Mouse (Mus musculus): ENCODE measurements at regions not wholly inside any gene's neighbourhood (a gene's known extent, or its start where the extent isn't known, plus 50 kb on each side); places are given as distances from the start of the nearest gene placed in this dataset.

GRCm38 (mm10) chr12:70633622-70634365, 180.9 kb downstream of the Tmx1 start:
- H3K36me3 ChIP-seq (replicated peaks; ENCODE audit: control insufficient read depth, insufficient read depth, low read depth, low read length) = no peaks in the 10 kb centered on the region
- H3K9me3 ChIP-seq (replicated peaks; ENCODE audit: control insufficient read depth, low read length) = no peaks in the 10 kb centered on the region
- WGBS = 75% methylated on average over 13 of the region's 13 CpGs
- H3K27ac ChIP-seq (replicated peaks; ENCODE audit: low read depth, low read length) = no peak overlapping the region
- no peak for ATAC-seq (replicated peaks; ENCODE audit: insufficient number of reproducible peaks, low FRiP score, low TSS enrichment, low read depth)
- DNase-seq (ENCODE audit: low spot score) = no peak
- H3K4me1 ChIP-seq (ENCODE audit: control insufficient read depth, insufficient read depth, low read length) = no peaks in the 10 kb centered on the region
- H3K4me2 ChIP-seq (ENCODE audit: low read depth, low read length) = no peak overlapping the region
- H3K9ac ChIP-seq (replicated peaks; ENCODE audit: low read length) = no peak overlapping the region
- no peaks in the 10 kb centered on the region for H3K27me3 ChIP-seq (ENCODE audit: control insufficient read depth, insufficient read depth, low read length)
- no peak overlapping the region for H3K4me3 ChIP-seq (ENCODE audit: low read depth, low read length)

GRCm38 (mm10) chr12:70635997-70636396, 183.1 kb downstream of the Tmx1 start:
- H3K36me3 ChIP-seq (replicated peaks; ENCODE audit: control insufficient read depth, insufficient read depth, low read depth, low read length) = no peaks in the 10 kb centered on the region
- H3K4me2 ChIP-seq (ENCODE audit: low read depth, low read length) = no peak overlapping the region
- H3K27me3 ChIP-seq (ENCODE audit: control insufficient read depth, insufficient read depth, low read length) = no peaks in the 10 kb centered on the region
- no peak overlapping the region for H3K4me3 ChIP-seq (ENCODE audit: low read depth, low read length)
- H3K4me1 ChIP-seq (ENCODE audit: control insufficient read depth, insufficient read depth, low read length) = no peaks in the 10 kb centered on the region
- no peak for ATAC-seq (replicated peaks; ENCODE audit: insufficient number of reproducible peaks, low FRiP score, low TSS enrichment, low read depth)
- 73% methylated on average over 7 of the region's 7 CpGs for WGBS
- no peak for DNase-seq (ENCODE audit: low spot score)
- H3K27ac ChIP-seq (replicated peaks; ENCODE audit: low read depth, low read length) = no peak overlapping the region
- H3K9ac ChIP-seq (replicated peaks; ENCODE audit: low read length) = no peak overlapping the region
- no peaks in the 10 kb centered on the region for H3K9me3 ChIP-seq (replicated peaks; ENCODE audit: control insufficient read depth, low read length)

GRCm38 (mm10) chr12:70640186-70640585, 185.1 kb upstream of the Frmd6 start:
- DNase-seq (ENCODE audit: low spot score) (no peak), ATAC-seq (replicated peaks; ENCODE audit: insufficient number of reproducible peaks, low FRiP score, low TSS enrichment, low read depth) (no peak)
- Histone ChIP-seq H3K4me1 (ENCODE audit: control insufficient read depth, insufficient read depth, low read length) (no peaks in the 10 kb centered on the region), H3K9me3 (replicated peaks; ENCODE audit: control insufficient read depth, low read length) (no peaks in the 10 kb centered on the region), H3K27ac (replicated peaks; ENCODE audit: low read depth, low read length) (no peak overlapping the region), H3K36me3 (replicated peaks; ENCODE audit: control insufficient read depth, insufficient read depth, low read depth, low read length) (no peaks in the 10 kb centered on the region), H3K4me3 (ENCODE audit: low read depth, low read length) (no peak overlapping the region), H3K27me3 (ENCODE audit: control insufficient read depth, insufficient read depth, low read length) (no peaks in the 10 kb centered on the region), H3K9ac (replicated peaks; ENCODE audit: low read length) (no peak overlapping the region), H3K4me2 (ENCODE audit: low read depth, low read length) (no peak overlapping the region)
- 90% methylated on average over 2 of the region's 2 CpGs for WGBS

- 86% methylated on average over 2 of the region's 2 CpGs for WGBS
- no peak for ATAC-seq (replicated peaks; ENCODE audit: insufficient number of reproducible peaks, low FRiP score, low TSS enrichment, low read depth)
Measured at GRCm38 (mm10) chr12:70644910-70645309, 180.4 kb upstream of the Frmd6 start.

GRCm38 (mm10) chr12:70645407-70645806, 179.9 kb upstream of the Frmd6 start:
- ATAC-seq (replicated peaks; ENCODE audit: insufficient number of reproducible peaks, low FRiP score, low TSS enrichment, low read depth) (peak; percentile 52; the same call in 1 of the 2 replicates), DNase-seq (ENCODE audit: low spot score) (no peak)
- Histone ChIP-seq H3K4me3 (ENCODE audit: low read depth, low read length) (no peak overlapping the region), H3K9ac (replicated peaks; ENCODE audit: low read length) (no peak overlapping the region), H3K27me3 (ENCODE audit: control insufficient read depth, insufficient read depth, low read length) (no peaks in the 10 kb centered on the region), H3K4me2 (ENCODE audit: low read depth, low read length) (no peak overlapping the region), H3K9me3 (replicated peaks; ENCODE audit: control insufficient read depth, low read length) (no peaks in the 10 kb centered on the region), H3K4me1 (ENCODE audit: control insufficient read depth, insufficient read depth, low read length) (no peaks in the 10 kb centered on the region), H3K36me3 (replicated peaks; ENCODE audit: control insufficient read depth, insufficient read depth, low read depth, low read length) (no peaks in the 10 kb centered on the region), H3K27ac (replicated peaks; ENCODE audit: low read depth, low read length) (no peak overlapping the region)
- WGBS = 80% methylated on average over 3 of the region's 3 CpGs

More at GRCm38 (mm10) chr12:70644910-70645309, 180.4 kb upstream of the Frmd6 start:
- no peaks in the 10 kb centered on the region for H3K27me3 ChIP-seq (ENCODE audit: control insufficient read depth, insufficient read depth, low read length)
- H3K4me2 ChIP-seq (ENCODE audit: low read depth, low read length) = no peak overlapping the region
- no peak overlapping the region for H3K9ac ChIP-seq (replicated peaks; ENCODE audit: low read length)
- H3K27ac ChIP-seq (replicated peaks; ENCODE audit: low read depth, low read length) = no peak overlapping the region
- no peak for DNase-seq (ENCODE audit: low spot score)
- no peaks in the 10 kb centered on the region for H3K4me1 ChIP-seq (ENCODE audit: control insufficient read depth, insufficient read depth, low read length)
- no peaks in the 10 kb centered on the region for H3K9me3 ChIP-seq (replicated peaks; ENCODE audit: control insufficient read depth, low read length)
- no peaks in the 10 kb centered on the region for H3K36me3 ChIP-seq (replicated peaks; ENCODE audit: control insufficient read depth, insufficient read depth, low read depth, low read length)
- no peak overlapping the region for H3K4me3 ChIP-seq (ENCODE audit: low read depth, low read length)

- no peak overlapping the region for H3K4me2 ChIP-seq (ENCODE audit: low read depth, low read length)
- no peaks in the 10 kb centered on the region for H3K27me3 ChIP-seq (ENCODE audit: control insufficient read depth, insufficient read depth, low read length)
- no peak overlapping the region for H3K27ac ChIP-seq (replicated peaks; ENCODE audit: low read depth, low read length)
- no peaks in the 10 kb centered on the region for H3K9me3 ChIP-seq (replicated peaks; ENCODE audit: control insufficient read depth, low read length)
- H3K4me1 ChIP-seq (ENCODE audit: control insufficient read depth, insufficient read depth, low read length) = no peaks in the 10 kb centered on the region
- ATAC-seq (replicated peaks; ENCODE audit: insufficient number of reproducible peaks, low FRiP score, low TSS enrichment, low read depth) = no peak
- WGBS = 44% methylated on average over 6 of the region's 6 CpGs
- H3K4me3 ChIP-seq (ENCODE audit: low read depth, low read length) = no peak overlapping the region
- no peak overlapping the region for H3K9ac ChIP-seq (replicated peaks; ENCODE audit: low read length)
- DNase-seq (ENCODE audit: low spot score) = no peak
- H3K36me3 ChIP-seq (replicated peaks; ENCODE audit: control insufficient read depth, insufficient read depth, low read depth, low read length) = no peaks in the 10 kb centered on the region
Measured at GRCm38 (mm10) chr12:70647516-70647915, 177.8 kb upstream of the Frmd6 start.

- H3K4me2 ChIP-seq (ENCODE audit: low read depth, low read length) = no peak overlapping the region
- no peaks in the 10 kb centered on the region for H3K4me1 ChIP-seq (ENCODE audit: control insufficient read depth, insufficient read depth, low read length)
- H3K9ac ChIP-seq (replicated peaks; ENCODE audit: low read length) = no peak overlapping the region
- H3K4me3 ChIP-seq (ENCODE audit: low read depth, low read length) = no peak overlapping the region
- H3K27ac ChIP-seq (replicated peaks; ENCODE audit: low read depth, low read length) = no peak overlapping the region
- H3K9me3 ChIP-seq (replicated peaks; ENCODE audit: control insufficient read depth, low read length) = no peaks in the 10 kb centered on the region
- DNase-seq (ENCODE audit: low spot score) (no peak), ATAC-seq (replicated peaks; ENCODE audit: insufficient number of reproducible peaks, low FRiP score, low TSS enrichment, low read depth) (no peak)
- H3K27me3 ChIP-seq (ENCODE audit: control insufficient read depth, insufficient read depth, low read length) = no peaks in the 10 kb centered on the region
- WGBS = 86% methylated on average over 6 of the region's 6 CpGs
- H3K36me3 ChIP-seq (replicated peaks; ENCODE audit: control insufficient read depth, insufficient read depth, low read depth, low read length) = no peaks in the 10 kb centered on the region
Measured at GRCm38 (mm10) chr12:70648179-70648811, 177.0 kb upstream of the Frmd6 start.

- ATAC-seq (replicated peaks; ENCODE audit: insufficient number of reproducible peaks, low FRiP score, low TSS enrichment, low read depth) (no peak), DNase-seq (ENCODE audit: low spot score) (no peak)
- no peaks in the 10 kb centered on the region for H3K27me3 ChIP-seq (ENCODE audit: control insufficient read depth, insufficient read depth, low read length)
- 92% methylated on average over 1 of the region's 1 CpGs for WGBS
- H3K27ac ChIP-seq (replicated peaks; ENCODE audit: low read depth, low read length) = no peak overlapping the region
- H3K4me2 ChIP-seq (ENCODE audit: low read depth, low read length) = no peak overlapping the region
- H3K9me3 ChIP-seq (replicated peaks; ENCODE audit: control insufficient read depth, low read length) = no peaks in the 10 kb centered on the region
- no peak overlapping the region for H3K4me3 ChIP-seq (ENCODE audit: low read depth, low read length)
- H3K4me1 ChIP-seq (ENCODE audit: control insufficient read depth, insufficient read depth, low read length) = no peaks in the 10 kb centered on the region
- no peaks in the 10 kb centered on the region for H3K36me3 ChIP-seq (replicated peaks; ENCODE audit: control insufficient read depth, insufficient read depth, low read depth, low read length)
- no peak overlapping the region for H3K9ac ChIP-seq (replicated peaks; ENCODE audit: low read length)
Measured at GRCm38 (mm10) chr12:70648812-70649188, 176.5 kb upstream of the Frmd6 start.
